13 mouse cellular contexts compared by ENCODE assay signal in the genomic region with DNA sequence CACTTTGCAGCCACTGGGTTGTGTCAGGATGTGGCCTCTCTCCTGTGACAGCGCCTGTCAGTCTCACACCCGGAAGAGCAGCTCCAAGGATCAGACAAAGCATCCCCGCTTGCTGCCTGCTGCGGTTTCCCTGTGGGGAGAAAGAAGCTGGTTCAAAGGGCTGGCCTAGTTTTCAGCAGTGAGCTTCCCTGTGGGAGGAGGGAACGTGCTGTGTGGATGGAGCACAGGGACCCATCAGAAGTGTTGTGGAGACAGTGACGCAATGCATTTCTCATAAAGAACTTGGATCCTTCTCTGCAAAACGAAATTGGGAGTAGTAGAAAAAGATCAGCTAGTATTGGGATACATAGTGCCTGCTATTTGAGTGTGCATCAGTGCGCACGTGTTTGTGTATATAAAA.
"Had no signal": no experiment of that assay in that cellular context is flagged by ENCODE, and none has a peak within 500 bp of the region (broad histone marks: within the 10 kb centered on the region; RNA-seq: fewer than 3 reads in every experiment).

No protein-coding gene starts in this region.

- H3K4me3 ChIP-seq: limb, embryonic 15.5 days; liver, embryonic 12.5 days; midbrain, embryonic 10.5 days; neural tube, embryonic 13.5 days had no signal

- H3K36me3 ChIP-seq: limb, embryonic 15.5 days; liver, embryonic 12.5 days; midbrain, embryonic 10.5 days; neural tube, embryonic 13.5 days had no signal

- H3K9me3 ChIP-seq: limb, embryonic 15.5 days; liver, embryonic 12.5 days; midbrain, embryonic 10.5 days; neural tube, embryonic 13.5 days had no signal

- H3K4me1 ChIP-seq: limb, embryonic 15.5 days; liver, embryonic 12.5 days; neural tube, embryonic 13.5 days had no signal

- H3K27ac ChIP-seq: kidney, postnatal 0 days; limb, embryonic 15.5 days; liver, embryonic 12.5 days; midbrain, embryonic 10.5 days; neural tube, embryonic 13.5 days had no signal

- H3K27me3 ChIP-seq: limb, embryonic 15.5 days; liver, embryonic 12.5 days; neural tube, embryonic 13.5 days had no signal

- DNase-seq: kidney, adult 11 months; kidney, adult 9 months; kidney, postnatal 4 days; lung, embryonic 14.5 days; lung, postnatal 10 days; lung, postnatal 4 days; midbrain, embryonic 14.5 days; thymus, postnatal 4 days had no signal
